Mouse (Mus musculus) central nervous system, embryonic 14 days (tissue): ENCODE measurements around the gene Grifin. TPM values are rescaled to one million over a fixed set of nuclear protein-coding genes. Genes with fewer than 3 reads are reported as not detected.

Experiments used
- polyA plus RNA-seq: library from polyadenylated mRNA; depleted of rRNA; stranded (reverse); fragments of >200 nt; gene quantifications from 2 replicates; pipeline ENCODE4 v1.2.3, GENCODE M21; 2012; rRNA removed

The Grifin gene
- polyA plus RNA-seq, result 0.29 and 0.31 TPM in 2 replicates

GRCm38 (mm10) chr5:140564896-140565295 is at the start of gene Grifin:
TSS of gene Grifin (minus strand) at chr5:140565071.

GRCm38 (mm10) chr5:140607001-140607835 is 42.3 kb upstream of the Grifin start, which contains the start of gene Lfng:
TSS of gene Lfng (plus strand) at chr5:140607320.

Other genes starting within 250 kb of the Grifin start
- gene Mad1l1, start 243.5 kb downstream of the Grifin start, polyA plus RNA-seq, result 29.2 and 29.5 TPM in 2 replicates
- gene Nudt1, start 243.4 kb downstream of the Grifin start, polyA plus RNA-seq, result 22.0 and 25.6 TPM in 2 replicates
- gene Mrm2, start 233.2 kb downstream of the Grifin start, polyA plus RNA-seq, result 14.2 and 14.5 TPM in 2 replicates
- 21.3 and 25.4 TPM in 2 replicates for gene Snx8, start 175.8 kb downstream of the Grifin start, polyA plus RNA-seq
- 113 and 124 TPM in 2 replicates for gene Eif3b, start 145.7 kb downstream of the Grifin start, polyA plus RNA-seq
- gene Gm4869, start 119.4 kb downstream of the Grifin start, polyA plus RNA-seq, result 0.09 TPM in 2 replicates
- 9.6 and 14.9 TPM in 2 replicates for gene Chst12, start 59.5 kb downstream of the Grifin start, polyA plus RNA-seq
- gene Lfng, start 42.2 kb upstream of the Grifin start, polyA plus RNA-seq, result 53.6 and 71.1 TPM in 2 replicates
- 178 and 180 TPM in 2 replicates for gene Ttyh3, start 84.0 kb upstream of the Grifin start, polyA plus RNA-seq
- gene Iqce, start 137.3 kb upstream of the Grifin start, polyA plus RNA-seq, result 41.7 and 46.3 TPM in 2 replicates
- 28.3 and 28.4 TPM in 2 replicates for gene Brat1, start 139.9 kb upstream of the Grifin start, polyA plus RNA-seq
- gene Amz1, start 159.1 kb upstream of the Grifin start, polyA plus RNA-seq, result 2.6 and 2.8 TPM in 2 replicates